Mouse (Mus musculus) ES-Bruce4 (cell line): ENCODE results near the gene Pth.

Experiments used
- CTCF ChIP-seq: IDR thresholded peaks from one replicate; pipeline ENCODE4 v1.8.1; 2011; ENCODE audit warnings: low read depth, low read length
- EP300 ChIP-seq: IDR thresholded peaks from 2 replicates; pipeline ENCODE4 v1.6.1; 2011; ENCODE audit warnings: low read depth, low read length; ENCODE audit not compliant: insufficient read depth
- POLR2A ChIP-seq: IDR thresholded peaks from one replicate; pipeline ENCODE4 v1.8.1; 2011; ENCODE audit warnings: low read length; ENCODE audit not compliant: insufficient read depth

- TF ChIP-seq POLR2A (no peak), CTCF (no peak), EP300 (no peak)
Measured at GRCm38 (mm10) chr7:113432891-113433290, 44.5 kb upstream of the Pth start.
